Mouse (Mus musculus) hindbrain, embryonic 10.5 days (tissue): Measurements from ENCODE around the gene Arvcf. TPM values are rescaled to one million over a fixed set of nuclear protein-coding genes. Genes with fewer than 3 reads are reported as not detected.

Experiments used
- DNase-seq: peaks from one replicate; pipeline ENCODE4 v3.0.0-alpha.2; 2017; ENCODE audit warnings: low spot score
- H3K27ac ChIP-seq: fragments of 300-500 bp; sonication (generic); 2 replicates; pipeline ENCODE4 v1.5.1; 2016; ENCODE audit warnings: mild to moderate bottlenecking, moderate library complexity
- H3K27me3 ChIP-seq: fragments of 300-500 bp; sonication (generic); 2 replicates; pipeline ENCODE4 v1.6.1; 2016; ENCODE audit warnings: mild to moderate bottlenecking; ENCODE audit not compliant: poor library complexity, insufficient read depth, severe bottlenecking
- H3K36me3 ChIP-seq: fragments of 300-500 bp; sonication (generic); 2 replicates; pipeline ENCODE4 v1.6.1; 2016; ENCODE audit warnings: mild to moderate bottlenecking, moderate library complexity
- H3K4me1 ChIP-seq: fragments of 300-500 bp; sonication (generic); replicated peaks from 2 replicates; pipeline ENCODE4 v1.6.1; 2016; ENCODE audit warnings: mild to moderate bottlenecking
- H3K4me3 ChIP-seq: fragments of 300-500 bp; sonication (generic); 2 replicates; pipeline ENCODE4 v1.5.1; 2016; ENCODE audit warnings: mild to moderate bottlenecking, moderate library complexity
- H3K9me3 ChIP-seq: fragments of 300-500 bp; sonication (generic); 2 replicates; pipeline ENCODE4 v1.6.1; 2016; ENCODE audit warnings: mild to moderate bottlenecking, moderate library complexity
- WGBS: fragments of 180-500 bp; shearing (Covaris S2); methylation state at CpG from one replicate; pipeline ENCODE4 v1.1.7; 2016; 5-methylcytosine and 5-hydroxymethylcytosine counted together
- polyA plus RNA-seq: library from polyadenylated mRNA; unstranded; fragments of >200 nt; fragmentation: Nextera tagmentation; extraction: Ambion mirVana; gene quantifications from 2 replicates; pipeline ENCODE4 v1.2.1, GENCODE M21; 2016

The Arvcf gene
- polyA plus RNA-seq, 1 experiment from 2014 or later = 115 TPM

DNA sequence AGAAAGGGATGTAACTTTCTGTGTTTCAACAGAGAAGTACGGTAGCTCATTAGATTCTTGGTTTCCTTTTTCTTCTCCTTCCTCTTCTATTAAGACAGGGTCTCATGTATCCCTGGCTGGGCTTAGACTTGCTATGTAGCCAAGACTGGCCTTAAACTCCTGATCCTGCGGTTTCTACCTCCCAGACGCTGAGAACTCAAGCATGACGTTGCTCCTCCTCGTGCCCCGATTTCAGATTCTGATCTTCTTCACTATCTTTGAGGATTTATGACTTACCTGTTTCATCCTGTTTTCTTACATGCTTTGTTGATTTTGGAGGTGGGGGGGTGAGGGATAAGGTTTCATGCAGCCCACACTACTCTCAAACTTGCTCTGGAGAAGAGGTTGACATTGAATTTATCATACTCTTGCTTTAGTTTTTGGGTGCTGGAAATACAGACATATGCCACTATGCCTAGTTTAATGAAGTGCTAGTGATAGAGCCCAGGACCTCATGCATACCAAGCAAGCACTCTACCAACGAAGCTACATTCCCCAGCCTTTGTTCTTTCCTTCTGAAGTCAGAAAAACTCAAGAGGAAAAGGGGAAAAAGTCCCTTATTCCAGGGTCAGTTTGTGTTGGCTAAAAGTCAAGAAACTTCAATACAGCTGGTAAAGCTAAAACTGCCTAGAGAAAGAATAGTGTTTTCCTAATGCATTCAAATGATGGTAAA, 75.4 kb downstream of the Arvcf start:
- H3K4me1 ChIP-seq = peaks cover 38% of the 10 kb centered on the region
- H3K4me3 ChIP-seq = no peak overlapping the region
- H3K27ac ChIP-seq = no peak overlapping the region
- no peaks in the 10 kb centered on the region for H3K9me3 ChIP-seq
- no peaks in the 10 kb centered on the region for H3K27me3 ChIP-seq
- WGBS = 93% methylated on average over 7 of the region's 7 CpGs
- DNase-seq = no peak
- peaks cover 39% of the 10 kb centered on the region for H3K36me3 ChIP-seq

DNA sequence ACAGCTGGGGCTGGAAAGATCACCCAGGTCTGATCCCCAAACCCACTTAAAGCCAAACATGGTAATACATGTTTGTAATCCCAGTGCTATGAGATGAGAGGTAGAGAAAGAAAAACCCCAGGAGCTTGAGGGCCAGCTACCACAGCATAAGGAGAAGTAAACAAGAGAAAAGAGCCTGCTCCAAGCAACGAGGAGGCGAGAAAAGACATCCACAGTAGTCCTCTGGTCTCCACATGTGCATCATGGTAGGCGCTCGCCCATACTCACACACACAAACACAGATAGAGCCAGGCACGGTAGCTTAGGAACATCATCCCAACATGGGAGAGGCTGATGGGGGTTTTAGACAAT, 75.9 kb downstream of the Arvcf start:
- H3K4me3 ChIP-seq = no peak overlapping the region
- no peaks in the 10 kb centered on the region for H3K27me3 ChIP-seq
- no peak overlapping the region for H3K27ac ChIP-seq
- 92% methylated on average over 5 of the region's 5 CpGs for WGBS
- DNase-seq = no peak
- H3K4me1 ChIP-seq = peaks cover 38% of the 10 kb centered on the region
- H3K36me3 ChIP-seq = peaks cover 34% of the 10 kb centered on the region
- H3K9me3 ChIP-seq = no peaks in the 10 kb centered on the region

DNA sequence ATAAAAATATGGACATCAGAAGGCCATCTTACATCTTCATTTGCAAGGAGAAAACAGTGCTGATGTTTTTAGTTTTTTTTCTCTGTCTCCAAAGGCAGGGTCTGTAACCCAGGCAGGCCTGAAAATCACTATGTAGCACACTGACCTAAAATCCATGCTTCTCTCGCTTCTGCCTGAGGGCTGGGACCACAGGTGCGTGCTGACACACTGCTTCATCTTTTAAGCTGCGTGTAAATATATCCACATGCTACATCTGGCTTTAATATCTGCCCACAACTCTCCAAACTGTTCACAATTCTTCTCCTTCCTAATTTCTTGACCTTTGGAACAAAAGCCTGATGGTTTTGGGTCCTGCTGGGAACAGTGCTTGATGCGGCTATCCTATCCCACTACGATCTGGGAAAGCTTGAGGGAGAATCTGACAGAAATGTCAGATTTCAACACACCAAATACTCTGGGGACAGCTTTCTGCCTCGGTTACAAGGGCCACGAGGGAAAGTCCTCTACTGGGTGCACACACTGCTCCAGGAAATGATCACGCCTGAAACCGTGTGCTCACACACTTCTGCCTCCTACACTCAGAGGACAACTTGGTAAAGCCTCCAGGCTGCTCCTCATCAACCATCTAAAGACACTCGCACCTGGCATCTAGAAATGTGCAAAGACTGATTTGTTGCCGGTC, 76.5 kb downstream of the Arvcf start:
- 80% methylated on average over 11 of the region's 11 CpGs for WGBS
- Histone ChIP-seq H3K36me3 (peaks cover 31% of the 10 kb centered on the region), H3K27ac (no peak overlapping the region), H3K9me3 (no peaks in the 10 kb centered on the region), H3K4me1 (peaks cover 38% of the 10 kb centered on the region), H3K27me3 (no peaks in the 10 kb centered on the region), H3K4me3 (no peak overlapping the region)
- no peak for DNase-seq

DNA sequence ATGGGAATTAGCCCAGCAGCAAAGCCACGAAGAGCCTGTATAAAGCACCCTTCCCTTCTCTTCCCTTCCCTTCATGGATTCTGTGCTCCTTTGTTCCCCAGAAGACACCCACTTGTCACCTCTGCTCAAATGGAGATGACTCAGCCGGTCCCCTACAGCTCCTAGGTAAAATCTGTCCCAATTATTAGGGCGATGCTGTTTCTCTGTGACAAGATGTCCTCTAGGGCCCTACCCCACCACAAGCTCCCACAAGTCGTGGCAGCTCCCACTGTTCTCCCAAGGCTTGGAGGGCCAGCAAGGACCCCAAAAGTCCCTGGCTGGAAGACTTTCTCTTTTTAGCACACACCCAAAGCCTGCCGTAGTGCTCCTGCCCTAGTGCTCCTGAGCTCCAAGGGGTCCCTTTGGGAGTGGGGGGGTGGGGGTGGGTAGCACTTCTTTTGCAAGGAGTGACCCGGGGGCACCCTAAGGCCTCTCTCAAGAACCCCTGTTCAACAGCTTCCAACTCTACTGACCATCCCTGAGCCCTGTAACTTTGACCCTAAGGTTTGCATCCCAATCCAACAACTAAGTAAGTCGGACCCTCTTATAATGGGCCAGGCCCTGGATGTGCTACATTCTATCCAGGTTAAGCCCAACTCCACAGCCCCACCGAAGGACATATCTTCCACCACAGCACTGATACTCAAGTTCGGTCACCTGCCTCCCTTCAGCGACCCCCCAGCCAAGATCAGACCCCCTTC, 77.7 kb downstream of the Arvcf start:
- Histone ChIP-seq H3K4me3 (peak overlapping the region; percentile 97), H3K9me3 (no peaks in the 10 kb centered on the region), H3K36me3 (peaks cover 25% of the 10 kb centered on the region), H3K27ac (peak overlapping the region; percentile 97), H3K27me3 (no peaks in the 10 kb centered on the region), H3K4me1 (peaks cover 38% of the 10 kb centered on the region)
- no peak for DNase-seq
- WGBS = 33% methylated on average over 10 of the region's 10 CpGs

DNA sequence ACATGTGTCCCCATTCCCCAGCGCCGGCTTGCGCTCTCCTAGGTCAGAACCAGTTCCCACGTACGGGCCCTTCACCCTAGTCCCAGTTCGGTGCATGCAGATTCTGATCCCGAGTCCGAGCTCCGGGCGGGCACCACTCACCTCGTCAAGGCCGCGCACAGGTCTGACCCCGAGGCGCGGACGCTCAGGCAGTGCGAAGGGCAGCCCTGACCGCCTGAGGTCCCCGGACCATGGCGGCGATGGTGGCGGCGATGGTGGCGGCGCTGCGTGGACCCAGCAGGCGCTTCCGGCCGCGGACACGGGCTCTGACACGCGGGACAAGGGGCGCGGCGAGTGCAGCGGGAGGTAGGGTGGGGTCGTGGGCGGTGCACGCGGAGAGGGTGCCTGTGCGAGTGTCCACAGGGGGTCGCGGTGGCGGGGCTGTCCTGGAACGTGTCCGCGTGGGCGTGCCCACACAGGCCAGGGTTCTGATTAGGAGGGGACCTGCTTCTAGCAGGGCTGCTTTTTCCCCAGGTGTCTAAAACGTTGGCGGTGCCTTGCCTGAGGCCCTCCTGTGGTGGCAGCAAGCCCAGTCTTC, 78.3 kb downstream of the Arvcf start, which contains the start of gene Txnrd2:
Gene Txnrd2, plus strand, starts transcription at position 170 of the 577 bp plus-strand sequence.
- peak within 1 kb of the TSS; percentile 97 for H3K4me3 ChIP-seq
- peak; percentile 76 for DNase-seq
- no peaks in the 10 kb centered on the region for H3K9me3 ChIP-seq
- peaks cover 38% of the 10 kb centered on the region for H3K4me1 ChIP-seq
- WGBS = under 1% methylated on average over 52 of the region's 52 CpGs
- peaks cover 20% of the 10 kb centered on the region for H3K36me3 ChIP-seq
- no peaks in the 10 kb centered on the region for H3K27me3 ChIP-seq
- H3K27ac ChIP-seq = peak within 1 kb of the TSS; percentile 97

DNA sequence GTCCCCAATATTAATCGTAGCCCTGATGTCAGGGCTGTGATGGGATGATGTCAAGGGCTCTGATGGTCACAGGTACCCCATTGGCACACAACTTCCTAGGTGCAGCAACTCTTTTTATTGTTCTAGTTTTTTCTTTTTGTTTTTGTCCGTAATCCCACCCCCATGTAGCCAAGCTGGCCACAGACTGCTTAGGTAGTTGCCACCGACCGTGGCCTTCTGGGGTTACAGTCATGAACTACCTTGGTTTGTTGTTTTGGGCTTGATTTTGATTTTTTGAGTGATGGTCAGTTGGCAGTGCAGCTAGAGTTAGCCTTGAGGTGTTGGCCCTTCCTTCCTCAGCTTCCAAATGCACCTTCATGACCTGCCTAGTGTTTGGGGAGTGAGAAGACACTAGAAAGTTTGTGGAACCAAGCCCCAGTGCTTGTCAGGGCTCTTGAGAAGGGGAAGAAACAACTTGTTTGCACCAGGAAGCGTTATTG, 78.9 kb downstream of the Arvcf start, which contains the start of gene Comt:
Gene Comt, minus strand, starts transcription at position 51 of the 479 bp plus-strand sequence.
- Histone ChIP-seq H3K9me3 (no peaks in the 10 kb centered on the region), H3K36me3 (peaks cover 16% of the 10 kb centered on the region), H3K4me3 (peak within 1 kb of the TSS; percentile 97), H3K27me3 (no peaks in the 10 kb centered on the region), H3K4me1 (peaks cover 38% of the 10 kb centered on the region), H3K27ac (peak within 1 kb of the TSS; percentile 97)
- 51% methylated on average over 5 of the region's 5 CpGs for WGBS
- DNase-seq = no peak

DNA sequence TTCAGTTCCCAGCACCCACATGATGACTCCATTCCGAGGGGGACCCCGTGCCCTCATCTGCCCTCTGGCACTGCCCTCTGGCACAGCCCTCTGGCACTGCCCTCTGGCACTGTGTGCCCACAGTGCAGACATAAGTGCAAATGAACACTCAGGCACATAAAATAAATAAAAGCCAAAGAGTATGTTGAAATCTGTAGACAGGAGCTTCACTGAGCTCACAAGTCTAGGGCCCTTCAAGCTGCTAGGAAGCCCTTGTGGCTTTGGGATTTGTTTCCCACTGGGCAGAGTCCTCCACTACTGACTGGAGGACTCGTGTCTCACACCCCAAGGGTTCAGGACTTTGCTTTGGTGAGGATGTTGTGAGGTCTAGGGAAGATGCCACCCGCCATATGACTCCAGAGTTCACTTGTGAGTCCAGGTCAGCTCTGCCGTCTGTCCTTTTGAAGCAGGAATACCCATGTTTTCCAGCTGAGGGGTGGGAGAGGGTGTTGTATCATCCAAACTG, 80.1 kb downstream of the Arvcf start:
- peaks cover 8% of the 10 kb centered on the region for H3K36me3 ChIP-seq
- no peaks in the 10 kb centered on the region for H3K9me3 ChIP-seq
- WGBS = 81% methylated on average over 5 of the region's 5 CpGs
- peak overlapping the region; percentile 23; the same call in 1 of the 2 replicates for H3K27ac ChIP-seq
- DNase-seq = no peak
- peaks cover 38% of the 10 kb centered on the region for H3K4me1 ChIP-seq
- no peaks in the 10 kb centered on the region for H3K27me3 ChIP-seq
- no peak overlapping the region for H3K4me3 ChIP-seq

DNA sequence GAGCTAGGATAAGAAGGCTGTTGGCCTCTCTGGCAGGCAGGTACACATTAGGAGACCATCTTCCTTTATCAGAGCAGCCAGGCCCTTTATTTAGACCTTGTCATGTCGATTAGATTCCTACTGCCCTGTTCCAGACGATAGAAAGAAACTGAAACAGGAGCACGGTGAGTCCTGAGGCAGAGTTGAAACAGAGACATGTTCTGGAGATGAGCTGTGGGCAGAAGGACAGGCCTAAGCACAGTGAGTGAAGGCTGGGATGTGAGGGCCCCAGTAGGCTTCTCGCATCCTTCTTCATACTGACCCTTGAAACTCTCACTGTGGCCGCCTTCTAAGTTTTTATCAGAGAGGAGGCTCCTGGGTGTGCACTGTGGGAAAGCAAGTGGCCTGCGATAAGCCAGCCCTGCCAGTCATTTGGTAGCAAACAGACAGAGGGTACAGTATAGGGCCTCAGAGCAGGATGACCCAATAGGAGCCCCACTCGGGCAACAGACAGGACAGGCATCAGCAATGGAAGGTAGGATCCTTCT, 80.6 kb downstream of the Arvcf start:
- no peak for DNase-seq
- Histone ChIP-seq H3K36me3 (peaks cover 5% of the 10 kb centered on the region), H3K4me3 (no peak overlapping the region; the same call in 1 of the 2 replicates), H3K27ac (peak overlapping the region; percentile 23; the same call in 1 of the 2 replicates), H3K9me3 (no peaks in the 10 kb centered on the region), H3K27me3 (no peaks in the 10 kb centered on the region), H3K4me1 (peaks cover 38% of the 10 kb centered on the region)
- WGBS = 90% methylated on average over 7 of the region's 7 CpGs

DNA sequence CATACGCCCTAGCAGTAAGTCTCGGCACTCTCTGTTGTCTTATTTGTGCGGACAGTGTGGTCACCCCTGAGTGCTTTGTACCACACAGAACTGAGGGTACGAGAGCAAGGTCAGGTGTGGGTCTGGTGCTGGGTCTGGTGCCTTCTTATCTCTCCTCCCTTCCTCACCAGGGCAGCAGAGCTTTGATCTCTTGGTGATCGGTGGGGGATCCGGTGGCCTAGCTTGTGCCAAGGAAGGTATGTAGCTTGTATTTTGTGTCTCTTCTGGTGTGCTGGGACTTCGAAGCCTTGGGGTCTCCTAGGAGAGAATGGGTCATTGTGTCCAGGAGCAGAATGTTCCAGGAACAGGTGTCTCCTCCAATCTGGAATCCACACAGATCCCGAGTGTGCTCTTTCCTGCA, 81.7 kb downstream of the Arvcf start:
- peaks cover under 1% of the 10 kb centered on the region; the same call in 1 of the 2 replicates for H3K9me3 ChIP-seq
- H3K4me3 ChIP-seq = no peak overlapping the region
- peaks cover 10% of the 10 kb centered on the region for H3K36me3 ChIP-seq
- DNase-seq = no peak
- peaks cover 32% of the 10 kb centered on the region for H3K4me1 ChIP-seq
- H3K27ac ChIP-seq = no peak overlapping the region
- no peaks in the 10 kb centered on the region for H3K27me3 ChIP-seq
- 93% methylated on average over 8 of the region's 8 CpGs for WGBS

DNA sequence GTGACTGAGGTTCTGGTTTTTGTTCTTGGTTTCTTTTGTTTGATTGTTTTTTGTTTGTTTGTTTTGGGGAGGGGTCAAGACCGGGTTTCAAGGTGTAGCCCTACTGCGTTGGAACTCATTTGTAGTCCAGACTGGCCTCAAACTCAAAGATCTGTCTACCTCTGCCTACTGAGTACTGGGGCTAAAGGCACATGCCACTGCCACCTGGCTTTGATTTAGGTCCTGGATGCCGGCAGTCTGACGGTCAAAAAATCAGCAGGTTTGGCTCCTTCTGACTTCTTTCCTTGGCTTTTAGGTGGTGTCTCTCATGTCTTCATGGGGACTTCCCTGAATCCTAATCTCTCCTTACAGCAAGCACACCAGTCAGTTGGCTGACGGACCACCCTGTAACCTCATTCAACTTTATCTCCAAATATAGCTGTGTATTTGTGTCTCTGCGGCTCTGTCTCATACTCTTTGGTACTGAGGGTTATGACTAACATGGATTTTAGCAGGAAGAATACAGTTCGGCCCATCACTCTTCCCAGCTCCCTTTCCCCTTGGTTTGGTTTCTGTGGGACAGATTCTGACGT, 82.7 kb downstream of the Arvcf start:
- no peak overlapping the region for H3K4me3 ChIP-seq
- no peak overlapping the region for H3K27ac ChIP-seq
- peaks cover 20% of the 10 kb centered on the region for H3K36me3 ChIP-seq
- peaks cover 22% of the 10 kb centered on the region for H3K4me1 ChIP-seq
- no peak for DNase-seq
- H3K27me3 ChIP-seq = no peaks in the 10 kb centered on the region
- H3K9me3 ChIP-seq = peaks cover 5% of the 10 kb centered on the region; the same call in 1 of the 2 replicates
- 78% methylated on average over 8 of the region's 8 CpGs for WGBS

DNA sequence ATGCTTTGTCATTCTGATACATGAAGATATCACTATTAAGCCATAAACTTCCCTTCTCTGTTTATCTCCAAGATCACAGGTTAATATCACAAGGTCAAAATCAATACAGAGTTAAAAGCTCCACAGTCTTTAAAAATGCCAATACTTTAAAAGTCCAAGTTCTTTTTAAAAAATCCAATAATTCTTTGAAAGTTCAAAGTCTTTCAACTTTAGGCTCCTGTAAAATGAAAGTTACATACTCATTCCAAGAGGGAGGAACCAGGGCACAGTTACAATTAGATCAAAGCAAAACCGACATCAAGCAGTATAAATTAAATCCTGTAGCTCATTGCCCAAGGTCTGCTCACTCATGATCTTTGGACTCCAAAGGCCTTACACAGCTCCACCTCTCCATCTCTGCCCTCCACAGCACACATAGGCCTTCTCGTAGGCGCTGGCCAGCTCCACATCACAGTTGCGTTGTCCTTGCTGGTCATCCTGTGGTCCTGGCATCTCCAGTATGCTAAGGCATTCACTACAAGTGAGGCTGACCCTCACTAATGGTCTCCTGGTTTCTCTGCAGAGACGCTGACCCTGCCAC, 85.4 kb downstream of the Arvcf start:
- H3K9me3 ChIP-seq = peaks cover 5% of the 10 kb centered on the region; the same call in 1 of the 2 replicates
- no peak overlapping the region for H3K4me3 ChIP-seq
- H3K4me1 ChIP-seq = no peaks in the 10 kb centered on the region
- H3K27me3 ChIP-seq = no peaks in the 10 kb centered on the region
- peaks cover 45% of the 10 kb centered on the region for H3K36me3 ChIP-seq
- H3K27ac ChIP-seq = no peak overlapping the region
- no peak for DNase-seq
- 97% methylated on average over 5 of the region's 5 CpGs for WGBS
